Mouse (Mus musculus): ENCODE results near the gene Tgif1.

Gene Tgif1

GRCm38 (mm10) chr17:70806600-70806999 lies 46.7 kb downstream of the Tgif1 start:
- no peak for DNase-seq (ENCODE audit: low spot score in 2 of 2)

DNA sequence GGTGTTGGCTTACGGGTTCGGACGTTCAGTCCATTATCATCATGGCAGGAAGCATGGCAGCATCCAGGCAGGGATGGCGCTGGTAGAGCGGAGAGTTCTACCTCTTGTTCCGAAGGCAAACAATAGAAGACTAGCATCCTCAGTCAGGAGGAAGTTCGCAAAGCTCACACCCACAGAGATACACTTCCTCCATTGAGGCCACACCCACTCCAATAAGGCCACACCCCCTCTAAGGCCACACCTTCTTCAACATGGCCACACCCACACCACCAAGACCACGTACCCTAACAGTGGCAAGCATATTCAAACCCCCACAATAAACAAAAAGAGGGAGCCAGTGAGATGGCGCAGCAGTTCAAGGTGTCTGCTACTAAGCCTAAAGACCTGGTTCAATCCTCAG lies 47.5 kb downstream of the Tgif1 start:
- DNase-seq (ENCODE audit: low spot score in 2 of 2): no peak

DNA sequence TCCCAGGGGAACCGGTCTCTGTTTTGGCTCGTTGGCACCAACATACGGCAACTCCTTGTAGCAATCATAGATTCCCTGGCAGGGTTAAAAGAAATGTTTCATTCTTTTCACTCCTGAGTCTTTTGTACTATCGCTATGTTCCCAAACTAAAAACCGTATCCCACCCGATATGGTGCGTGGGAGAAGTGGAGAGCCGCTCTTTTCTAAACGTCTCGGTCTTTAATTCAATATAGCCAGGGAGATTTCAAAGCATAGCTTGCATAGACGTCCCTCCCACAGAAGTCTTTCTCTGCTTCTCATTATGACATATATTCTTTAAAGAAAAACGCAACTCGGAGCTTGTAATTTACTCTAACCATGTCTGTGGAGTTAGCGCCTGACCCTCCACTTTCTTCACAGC lies 51.3 kb downstream of the Tgif1 start:
- no peak for DNase-seq (ENCODE audit: low spot score in 2 of 2)

- no peak for DNase-seq (ENCODE audit: low spot score in 2 of 2)
Observed at GRCm38 (mm10) chr17:70799266-70799665, 54.1 kb downstream of the Tgif1 start.

- no peak for DNase-seq (ENCODE audit: low spot score in 2 of 2)
Observed at GRCm38 (mm10) chr17:70797773-70798045, 55.6 kb downstream of the Tgif1 start.

- no peak for DNase-seq (ENCODE audit: low spot score in 2 of 2)
Observed at GRCm38 (mm10) chr17:70796940-70797772, 56.2 kb downstream of the Tgif1 start.

GRCm38 (mm10) chr17:70795196-70795595 lies 58.1 kb downstream of the Tgif1 start:
- DNase-seq (ENCODE audit: low spot score in 2 of 2): no peak

DNA sequence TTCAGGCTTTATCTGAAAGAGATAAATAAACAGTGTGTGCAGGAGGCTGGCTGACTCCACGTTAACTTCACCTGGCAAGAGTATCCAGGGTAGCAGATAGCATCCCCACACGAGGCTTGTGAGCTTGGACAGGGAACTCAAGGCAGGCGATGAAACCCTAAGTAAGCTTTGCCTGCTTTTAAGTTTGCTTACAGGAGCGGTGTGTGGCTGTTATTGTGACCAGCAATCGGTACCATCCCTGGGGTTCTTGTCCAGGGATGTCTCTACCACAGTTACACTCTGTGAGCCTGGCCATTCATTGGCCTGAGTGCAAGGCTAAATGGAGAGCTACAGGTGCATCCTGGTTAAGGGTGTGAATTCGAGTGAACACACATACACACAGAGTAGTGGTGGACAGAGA lies 58.6 kb downstream of the Tgif1 start:
- DNase-seq (ENCODE audit: low spot score in 2 of 2): no peak

- peak; percentile 53 to 67 for DNase-seq (ENCODE audit: low spot score in 2 of 2)
Observed at GRCm38 (mm10) chr17:70794291-70794690, 59.1 kb downstream of the Tgif1 start.

Measured in right cerebral cortex, postnatal 10 days (tissue).